Mouse (Mus musculus): ENCODE data around the gene Rrnad1. TPM values are rescaled to one million over a fixed set of nuclear protein-coding genes. Genes with fewer than 3 reads are reported as not detected.
A peak's percentile ranks its signal among the peaks of the same experiment; 100 is the strongest.
"Not testable (repeated sequence)": the region's sequence is repeated elsewhere in the genome, so short reads cannot be mapped to it uniquely, and the experiment has no call there.

The Rrnad1 gene
- polyA plus RNA-seq, 1 experiment from 2014 or later: 17.9 TPM

DNA sequence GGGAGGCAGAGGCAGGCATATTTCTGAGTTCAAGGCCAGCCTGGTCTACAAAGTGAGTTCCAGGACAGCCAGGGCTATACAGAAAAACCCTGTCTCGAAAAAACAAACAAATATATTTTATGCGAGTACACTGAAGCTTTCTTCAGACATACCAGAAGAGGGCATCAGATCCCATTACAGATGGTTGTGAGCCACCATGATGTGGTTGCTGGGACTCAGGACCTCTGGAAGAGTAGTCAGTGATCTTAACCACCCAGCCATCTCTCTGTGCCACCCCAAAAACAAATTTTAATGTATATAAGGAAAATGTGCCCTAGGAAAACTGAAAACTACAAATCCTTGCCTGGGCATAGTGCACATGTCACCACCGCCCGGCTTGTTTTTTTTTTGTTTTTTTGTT is 43.1 kb downstream of the Rrnad1 start:
- not testable (repeated sequence) for H3K36me3 ChIP-seq (ENCODE audit: control insufficient read depth, insufficient read depth, low read length); H3K4me2 ChIP-seq (ENCODE audit: low read length); H3K27ac ChIP-seq (ENCODE audit: low read depth); H3K9me3 ChIP-seq (ENCODE audit: control insufficient read depth, low read length); H3K4me3 ChIP-seq (ENCODE audit: low read depth, low read length); H3K9ac ChIP-seq (ENCODE audit: low read length); ATAC-seq (replicated peaks; ENCODE audit: low FRiP score, low TSS enrichment, low read depth); DNase-seq (ENCODE audit: low spot score); H3K27me3 ChIP-seq (replicated peaks; ENCODE audit: control insufficient read depth, insufficient read depth, low read length)
- H3K4me1 ChIP-seq (replicated peaks; ENCODE audit: control insufficient read depth, insufficient read depth, low read length): peaks cover 14% of the 10 kb centered on the region; the same call in 1 of the 2 replicates
- 85% methylated on average over 4 of the region's 4 CpGs for WGBS

DNA sequence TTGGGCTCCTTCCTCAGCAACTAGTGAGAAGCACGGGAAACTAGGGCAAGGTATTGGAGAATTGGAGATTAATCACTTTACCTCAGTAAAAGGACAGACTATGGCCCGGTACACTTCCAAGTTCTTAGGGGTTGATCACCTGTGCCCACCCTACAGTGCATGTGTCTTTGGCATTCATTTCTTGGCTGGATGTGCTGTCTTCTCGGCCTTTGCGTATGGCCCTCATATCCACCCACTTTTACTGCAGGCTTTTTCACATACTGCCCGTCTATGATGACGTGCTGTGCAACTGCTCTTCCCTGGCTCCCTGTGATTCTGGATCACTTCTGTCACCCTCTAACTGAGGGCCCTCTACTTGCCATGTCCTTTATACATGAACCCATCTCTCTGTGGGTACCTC is 44.1 kb downstream of the Rrnad1 start:
- H3K4me3 ChIP-seq (ENCODE audit: low read depth, low read length): peak overlapping the region; percentile 91; the same call in 1 of the 2 replicates
- no peaks in the 10 kb centered on the region for H3K9me3 ChIP-seq (ENCODE audit: control insufficient read depth, low read length)
- H3K9ac ChIP-seq (ENCODE audit: low read length): no peak overlapping the region
- 86% methylated on average over 6 of the region's 6 CpGs for WGBS
- peaks cover 14% of the 10 kb centered on the region; the same call in 1 of the 2 replicates for H3K4me1 ChIP-seq (replicated peaks; ENCODE audit: control insufficient read depth, insufficient read depth, low read length)
- peaks cover 5% of the 10 kb centered on the region; the same call in 1 of the 2 replicates for H3K36me3 ChIP-seq (ENCODE audit: control insufficient read depth, insufficient read depth, low read length)
- no peak overlapping the region for H3K27ac ChIP-seq (ENCODE audit: low read depth)
- DNase-seq (ENCODE audit: low spot score) (no peak), ATAC-seq (replicated peaks; ENCODE audit: low FRiP score, low TSS enrichment, low read depth) (no peak)
- H3K4me2 ChIP-seq (ENCODE audit: low read length): peak overlapping the region; percentile 87
- H3K27me3 ChIP-seq (replicated peaks; ENCODE audit: control insufficient read depth, insufficient read depth, low read length): no peaks in the 10 kb centered on the region

DNA sequence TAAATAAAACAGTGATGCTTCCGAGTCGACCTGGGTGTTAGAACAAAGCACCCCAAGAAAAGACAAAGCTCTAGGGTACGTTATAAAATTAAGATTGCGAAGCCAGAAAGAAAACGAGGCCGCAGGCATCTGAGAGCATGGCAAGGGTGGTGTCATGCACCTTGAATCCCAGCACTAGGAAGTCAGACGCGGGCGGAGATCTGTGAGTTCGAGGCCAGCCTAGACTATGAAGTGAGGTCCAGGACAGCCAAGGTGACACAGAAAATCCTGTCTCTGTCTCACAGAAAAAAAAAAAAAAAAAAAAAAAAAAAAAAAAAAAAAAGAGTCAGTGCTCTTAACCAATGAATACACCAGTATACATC is 44.5 kb downstream of the Rrnad1 start:
- Histone ChIP-seq H3K9ac (ENCODE audit: low read length) (peak overlapping the region; percentile 51), H3K4me3 (ENCODE audit: low read depth, low read length) (peak overlapping the region; percentile 91), H3K4me2 (ENCODE audit: low read length) (peak overlapping the region; percentile 87), H3K27me3 (replicated peaks; ENCODE audit: control insufficient read depth, insufficient read depth, low read length) (no peaks in the 10 kb centered on the region), H3K9me3 (ENCODE audit: control insufficient read depth, low read length) (no peaks in the 10 kb centered on the region), H3K27ac (ENCODE audit: low read depth) (no peak overlapping the region), H3K36me3 (ENCODE audit: control insufficient read depth, insufficient read depth, low read length) (peaks cover 8% of the 10 kb centered on the region; the same call in 1 of the 2 replicates), H3K4me1 (replicated peaks; ENCODE audit: control insufficient read depth, insufficient read depth, low read length) (peaks cover 14% of the 10 kb centered on the region; the same call in 1 of the 2 replicates)
- ATAC-seq (replicated peaks; ENCODE audit: low FRiP score, low TSS enrichment, low read depth) (no peak), DNase-seq (ENCODE audit: low spot score) (no peak)
- WGBS: 15% methylated on average over 10 of the region's 10 CpGs

DNA sequence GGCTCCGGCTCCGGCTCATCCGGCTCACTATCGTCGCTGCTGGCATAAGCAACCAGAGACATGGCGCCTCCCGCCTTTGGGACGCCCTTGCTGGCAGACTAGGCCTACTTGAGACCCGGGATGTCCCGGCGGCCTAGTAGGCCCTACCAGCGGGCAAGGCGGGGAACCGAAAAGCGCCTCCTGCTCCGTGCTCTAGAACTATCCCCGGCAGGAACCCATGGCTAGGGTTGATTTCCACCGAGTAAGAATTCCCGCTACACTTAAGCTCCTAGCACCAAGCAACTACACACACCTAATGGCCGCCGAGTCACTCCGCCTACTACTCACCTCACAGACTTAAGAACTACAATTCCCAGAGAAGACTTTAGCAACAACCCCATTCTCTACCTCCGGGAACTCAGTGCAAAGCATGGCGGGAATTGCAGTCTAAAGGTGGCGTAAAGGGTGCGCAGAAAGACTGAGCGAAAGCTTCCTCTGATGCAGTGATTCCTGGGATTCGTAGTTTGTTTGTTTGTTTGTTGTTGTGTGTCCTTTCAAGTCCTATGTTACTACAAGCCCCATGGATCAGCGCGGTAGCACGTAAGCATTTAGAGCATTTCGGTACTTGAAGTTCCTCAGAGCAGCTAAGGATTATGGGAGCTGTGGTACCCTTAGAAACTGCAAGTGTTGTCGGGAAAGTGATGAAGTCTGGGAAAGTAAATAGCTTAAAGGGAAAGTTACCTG is 45.1 kb downstream of the Rrnad1 start, which contains the start of gene Prcc:
Gene Prcc, minus strand, starts transcription at position 328 of the 723 bp plus-strand sequence.
- Histone ChIP-seq H3K36me3 (ENCODE audit: control insufficient read depth, insufficient read depth, low read length) (peaks cover 14% of the 10 kb centered on the region), H3K9me3 (ENCODE audit: control insufficient read depth, low read length) (no peaks in the 10 kb centered on the region), H3K27ac (ENCODE audit: low read depth) (peak within 1 kb of the TSS; percentile 80), H3K4me1 (replicated peaks; ENCODE audit: control insufficient read depth, insufficient read depth, low read length) (peaks cover 14% of the 10 kb centered on the region; the same call in 1 of the 2 replicates), H3K4me2 (ENCODE audit: low read length) (peak within 1 kb of the TSS; percentile 87), H3K9ac (ENCODE audit: low read length) (peak within 1 kb of the TSS; percentile 92), H3K4me3 (ENCODE audit: low read depth, low read length) (peak within 1 kb of the TSS; percentile 91), H3K27me3 (replicated peaks; ENCODE audit: control insufficient read depth, insufficient read depth, low read length) (no peaks in the 10 kb centered on the region)
- WGBS: under 1% methylated on average over 33 of the region's 33 CpGs
- ATAC-seq (replicated peaks; ENCODE audit: low FRiP score, low TSS enrichment, low read depth) (peak; percentile 97), DNase-seq (ENCODE audit: low spot score) (peak; percentile 88)

DNA sequence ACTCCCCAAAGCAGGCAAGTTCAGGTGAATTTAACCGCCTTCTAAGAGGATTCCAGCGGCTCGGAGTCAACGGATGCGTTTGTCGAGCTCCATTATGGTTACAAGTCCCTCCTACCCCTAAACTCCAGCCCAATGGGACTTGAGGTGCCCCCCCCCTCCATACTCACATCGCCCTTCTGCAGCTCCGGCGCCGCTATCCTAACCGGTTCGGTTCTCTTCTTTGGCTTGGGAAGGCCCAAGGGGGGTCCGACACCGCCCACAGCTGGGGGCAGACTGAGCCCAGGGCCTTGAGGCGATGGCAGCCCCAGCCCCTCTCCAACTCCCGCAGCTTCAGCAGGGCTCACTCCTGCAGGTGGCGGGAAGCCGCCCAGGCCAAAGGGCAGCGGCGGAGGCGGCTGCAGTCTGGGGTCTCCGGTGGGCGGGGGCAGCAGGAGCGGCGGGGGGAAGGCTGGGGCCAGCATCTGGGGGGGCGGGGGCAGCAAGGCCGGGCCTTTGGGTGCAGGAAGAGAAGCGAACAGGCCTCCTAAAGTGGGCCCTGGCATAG is 45.7 kb downstream of the Rrnad1 start:
- Histone ChIP-seq H3K9me3 (ENCODE audit: control insufficient read depth, low read length) (no peaks in the 10 kb centered on the region), H3K9ac (ENCODE audit: low read length) (peak overlapping the region; percentile 92), H3K4me2 (ENCODE audit: low read length) (peak overlapping the region; percentile 87), H3K27me3 (replicated peaks; ENCODE audit: control insufficient read depth, insufficient read depth, low read length) (no peaks in the 10 kb centered on the region), H3K27ac (ENCODE audit: low read depth) (peak overlapping the region; percentile 80), H3K4me3 (ENCODE audit: low read depth, low read length) (peak overlapping the region; percentile 91), H3K4me1 (replicated peaks; ENCODE audit: control insufficient read depth, insufficient read depth, low read length) (peaks cover 14% of the 10 kb centered on the region; the same call in 1 of the 2 replicates), H3K36me3 (ENCODE audit: control insufficient read depth, insufficient read depth, low read length) (peaks cover 20% of the 10 kb centered on the region)
- DNase-seq (ENCODE audit: low spot score) (peak; percentile 82), ATAC-seq (replicated peaks; ENCODE audit: low FRiP score, low TSS enrichment, low read depth) (peak; percentile 2; the same call in 1 of the 2 replicates)
- WGBS: under 1% methylated on average over 26 of the region's 28 CpGs

DNA sequence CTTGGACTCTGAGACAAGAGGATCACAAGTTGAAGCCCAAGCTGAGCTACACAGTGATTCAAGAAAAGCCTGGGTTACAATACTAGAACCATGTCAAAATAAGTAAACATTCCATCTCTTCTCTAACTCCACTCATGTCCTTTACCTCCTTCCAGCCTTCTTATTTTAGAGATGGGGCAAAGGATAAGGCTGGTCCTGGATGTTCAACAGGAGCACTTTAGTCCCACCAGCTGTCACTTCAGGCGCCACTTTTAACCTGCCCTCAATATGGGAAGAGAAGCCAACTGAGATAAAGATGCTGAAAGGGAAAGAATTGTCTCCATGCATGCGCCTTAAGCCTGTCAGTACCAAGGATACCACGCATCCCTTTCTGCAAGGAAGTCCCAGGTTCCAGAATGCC is 46.2 kb downstream of the Rrnad1 start:
- peaks cover 14% of the 10 kb centered on the region; the same call in 1 of the 2 replicates for H3K4me1 ChIP-seq (replicated peaks; ENCODE audit: control insufficient read depth, insufficient read depth, low read length)
- peaks cover 22% of the 10 kb centered on the region for H3K36me3 ChIP-seq (ENCODE audit: control insufficient read depth, insufficient read depth, low read length)
- H3K4me3 ChIP-seq (ENCODE audit: low read depth, low read length): peak overlapping the region; percentile 91
- WGBS: 5% methylated on average over 3 of the region's 3 CpGs
- no peak for ATAC-seq (replicated peaks; ENCODE audit: low FRiP score, low TSS enrichment, low read depth)
- H3K9me3 ChIP-seq (ENCODE audit: control insufficient read depth, low read length): no peaks in the 10 kb centered on the region
- DNase-seq (ENCODE audit: low spot score): no peak
- 0 out of 2 replicates have a peak overlapping the region, but pooled peaks have one; percentile 80 for H3K27ac ChIP-seq (ENCODE audit: low read depth)
- peak overlapping the region; percentile 87 for H3K4me2 ChIP-seq (ENCODE audit: low read length)
- H3K27me3 ChIP-seq (replicated peaks; ENCODE audit: control insufficient read depth, insufficient read depth, low read length): no peaks in the 10 kb centered on the region
- peak overlapping the region; percentile 92 for H3K9ac ChIP-seq (ENCODE audit: low read length)

DNA sequence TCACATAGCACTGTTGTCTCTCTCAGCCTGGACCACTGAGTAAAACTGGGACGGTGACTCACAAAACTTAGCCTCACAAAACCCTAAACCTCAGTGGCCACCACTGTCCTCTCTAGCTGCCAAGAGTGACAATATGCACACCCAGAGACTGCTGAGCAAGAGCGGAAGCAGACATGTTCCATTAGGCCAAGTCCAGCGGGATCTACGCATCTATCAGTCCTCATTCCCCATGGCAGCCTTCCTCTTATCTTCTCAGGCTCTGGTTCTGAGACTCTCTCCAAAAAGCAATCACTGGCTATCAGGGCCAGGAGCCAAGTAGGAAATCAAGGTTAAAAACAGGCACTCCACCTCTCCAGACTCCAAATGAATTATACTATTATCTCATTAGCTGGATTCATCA is 52.8 kb downstream of the Rrnad1 start:
- no peak for ATAC-seq (replicated peaks; ENCODE audit: low FRiP score, low TSS enrichment, low read depth)
- no peak for DNase-seq (ENCODE audit: low spot score)
- Histone ChIP-seq H3K36me3 (ENCODE audit: control insufficient read depth, insufficient read depth, low read length) (peaks cover 48% of the 10 kb centered on the region), H3K9me3 (ENCODE audit: control insufficient read depth, low read length) (no peaks in the 10 kb centered on the region), H3K4me2 (ENCODE audit: low read length) (no peak overlapping the region), H3K27ac (ENCODE audit: low read depth) (no peak overlapping the region), H3K9ac (ENCODE audit: low read length) (no peak overlapping the region), H3K4me1 (replicated peaks; ENCODE audit: control insufficient read depth, insufficient read depth, low read length) (no peaks in the 10 kb centered on the region), H3K4me3 (ENCODE audit: low read depth, low read length) (no peak overlapping the region), H3K27me3 (replicated peaks; ENCODE audit: control insufficient read depth, insufficient read depth, low read length) (no peaks in the 10 kb centered on the region)
- WGBS: 92% methylated on average over 4 of the region's 4 CpGs
